Mouse (Mus musculus) intestine, embryonic 15.5 days (tissue): ENCODE data around the gene Poll. TPM values are rescaled to one million over a fixed set of nuclear protein-coding genes. Genes with fewer than 3 reads are reported as not detected.

ENCODE experiments used
- ATAC-seq: fragments of 200-750 bp; cut with Nextera tagmentation; 2 replicates; pipeline ENCODE4 v1.8.0; 2017; ENCODE audit warnings: moderate TSS enrichment, moderate library complexity
- H3K27ac ChIP-seq: fragments of 300-500 bp; sonication (generic); 2 replicates; pipeline ENCODE4 v1.5.1; 2015; ENCODE audit warnings: mild to moderate bottlenecking, inconsistent platforms
- H3K27me3 ChIP-seq: fragments of 300-500 bp; sonication (generic); replicated peaks from 2 replicates; pipeline ENCODE4 v1.6.1; 2015; ENCODE audit warnings: inconsistent platforms
- H3K36me3 ChIP-seq: fragments of 300-500 bp; sonication (generic); 2 replicates; pipeline ENCODE4 v1.6.1; 2015; ENCODE audit warnings: inconsistent platforms
- H3K4me1 ChIP-seq: fragments of 300-500 bp; sonication (generic); replicated peaks from 2 replicates; pipeline ENCODE4 v1.6.1; 2015; ENCODE audit warnings: inconsistent platforms
- H3K4me2 ChIP-seq: fragments of 300-500 bp; sonication (generic); replicated peaks from 2 replicates; pipeline ENCODE4 v1.6.1; 2015; ENCODE audit warnings: mild to moderate bottlenecking, inconsistent platforms
- H3K4me3 ChIP-seq: fragments of 300-500 bp; sonication (generic); replicated peaks from 2 replicates; pipeline ENCODE4 v1.5.1; 2015; ENCODE audit warnings: inconsistent platforms
- H3K9ac ChIP-seq: fragments of 300-500 bp; sonication (generic); 2 replicates; pipeline ENCODE4 v1.6.1; 2015; ENCODE audit warnings: inconsistent platforms
- H3K9me3 ChIP-seq: fragments of 300-500 bp; sonication (generic); 2 replicates; pipeline ENCODE4 v1.6.1; 2016; ENCODE audit warnings: inconsistent platforms
- WGBS: fragments of 180-500 bp; shearing (Covaris S2); methylation state at CpG from one replicate; pipeline ENCODE4 v1.1.7; 2015; 5-methylcytosine and 5-hydroxymethylcytosine counted together
- polyA plus RNA-seq: library from polyadenylated mRNA; unstranded; fragments of >200 nt; fragmentation: Nextera tagmentation; extraction: Ambion mirVana; gene quantifications from 2 replicates; pipeline ENCODE4 v1.2.1, GENCODE M21; 2015

The Poll gene
- polyA plus RNA-seq, 1 experiment from 2014 or later, result 13.3 TPM

- Histone ChIP-seq H3K9me3 (no peaks in the 10 kb centered on the region), H3K9ac (no peak overlapping the region), H3K4me3 (no peak overlapping the region), H3K4me1 (no peaks in the 10 kb centered on the region), H3K36me3 (no peaks in the 10 kb centered on the region), H3K27me3 (no peaks in the 10 kb centered on the region), H3K27ac (no peak overlapping the region), H3K4me2 (no peak overlapping the region)
- WGBS, result 86% methylated on average over 6 of the region's 6 CpGs
- ATAC-seq, result no peak
These were observed 27.4 kb upstream of the Poll start for GRCm38 (mm10) chr19:45587509-45588292.

- no peaks in the 10 kb centered on the region for H3K9me3 ChIP-seq
- H3K27ac ChIP-seq, result no peak overlapping the region
- H3K4me3 ChIP-seq, result no peak overlapping the region
- WGBS, result 84% methylated on average over 3 of the region's 3 CpGs
- H3K9ac ChIP-seq, result no peak overlapping the region
- H3K4me2 ChIP-seq, result no peak overlapping the region
- no peaks in the 10 kb centered on the region for H3K27me3 ChIP-seq
- H3K36me3 ChIP-seq, result no peaks in the 10 kb centered on the region
- no peak for ATAC-seq
- H3K4me1 ChIP-seq, result 0 out of 2 replicates have a peak, but pooled peaks cover 8% of the 10 kb centered on the region
These were observed 26.5 kb upstream of the Poll start for GRCm38 (mm10) chr19:45586850-45587249.

- no peak for ATAC-seq
- H3K9ac ChIP-seq, result no peak overlapping the region
- H3K9me3 ChIP-seq, result no peaks in the 10 kb centered on the region
- 68% methylated on average over 9 of the region's 9 CpGs for WGBS
- 0 out of 2 replicates have a peak, but pooled peaks cover 8% of the 10 kb centered on the region for H3K4me1 ChIP-seq
- H3K4me2 ChIP-seq, result no peak overlapping the region
- H3K27ac ChIP-seq, result no peak overlapping the region
- H3K27me3 ChIP-seq, result no peaks in the 10 kb centered on the region
- H3K4me3 ChIP-seq, result no peak overlapping the region
- no peaks in the 10 kb centered on the region for H3K36me3 ChIP-seq
These were observed 24.7 kb upstream of the Poll start for GRCm38 (mm10) chr19:45584856-45585620.

- H3K9me3 ChIP-seq, result no peaks in the 10 kb centered on the region
- no peak for ATAC-seq
- 90% methylated on average over 6 of the region's 6 CpGs for WGBS
- no peak overlapping the region for H3K9ac ChIP-seq
- 0 out of 2 replicates have a peak, but pooled peaks cover 8% of the 10 kb centered on the region for H3K4me1 ChIP-seq
- H3K27ac ChIP-seq, result no peak overlapping the region
- H3K27me3 ChIP-seq, result no peaks in the 10 kb centered on the region
- H3K36me3 ChIP-seq, result peaks cover 6% of the 10 kb centered on the region; the same call in 1 of the 2 replicates
- no peak overlapping the region for H3K4me3 ChIP-seq
- H3K4me2 ChIP-seq, result no peak overlapping the region
These were observed 22.8 kb upstream of the Poll start for GRCm38 (mm10) chr19:45583136-45583535.

GRCm38 (mm10) chr19:45582161-45582560, 21.8 kb upstream of the Poll start:
- Histone ChIP-seq H3K9ac (no peak overlapping the region), H3K4me2 (no peak overlapping the region), H3K4me3 (no peak overlapping the region), H3K4me1 (peaks cover 15% of the 10 kb centered on the region; the same call in 1 of the 2 replicates), H3K9me3 (no peaks in the 10 kb centered on the region), H3K36me3 (peaks cover 6% of the 10 kb centered on the region; the same call in 1 of the 2 replicates), H3K27me3 (no peaks in the 10 kb centered on the region), H3K27ac (no peak overlapping the region)
- WGBS, result 42% methylated on average over 8 of the region's 8 CpGs
- no peak for ATAC-seq

- Histone ChIP-seq H3K9me3 (no peaks in the 10 kb centered on the region), H3K27me3 (no peaks in the 10 kb centered on the region), H3K36me3 (peaks cover 6% of the 10 kb centered on the region; the same call in 1 of the 2 replicates), H3K4me1 (peaks cover 21% of the 10 kb centered on the region), H3K27ac (no peak overlapping the region), H3K4me2 (no peak overlapping the region), H3K4me3 (no peak overlapping the region), H3K9ac (no peak overlapping the region)
- no peak for ATAC-seq
- 55% methylated on average over 3 of the region's 3 CpGs for WGBS
These were observed 20.9 kb upstream of the Poll start for GRCm38 (mm10) chr19:45581257-45581656.

- Histone ChIP-seq H3K9ac (no peak overlapping the region), H3K27ac (no peak overlapping the region), H3K9me3 (no peaks in the 10 kb centered on the region), H3K36me3 (peaks cover 6% of the 10 kb centered on the region; the same call in 1 of the 2 replicates), H3K4me1 (peaks cover 31% of the 10 kb centered on the region), H3K27me3 (no peaks in the 10 kb centered on the region), H3K4me2 (no peak overlapping the region), H3K4me3 (no peak overlapping the region)
- WGBS, result 81% methylated on average over 12 of the region's 12 CpGs
- no peak for ATAC-seq
These were observed 19.9 kb upstream of the Poll start for GRCm38 (mm10) chr19:45580235-45580634.

GRCm38 (mm10) chr19:45579416-45579815, 19.1 kb upstream of the Poll start:
- no peak overlapping the region for H3K27ac ChIP-seq
- no peak overlapping the region for H3K9ac ChIP-seq
- H3K9me3 ChIP-seq, result no peaks in the 10 kb centered on the region
- no peak for ATAC-seq
- H3K27me3 ChIP-seq, result no peaks in the 10 kb centered on the region
- H3K4me3 ChIP-seq, result no peak overlapping the region
- no peak overlapping the region for H3K4me2 ChIP-seq
- H3K4me1 ChIP-seq, result peaks cover 38% of the 10 kb centered on the region
- H3K36me3 ChIP-seq, result peaks cover 6% of the 10 kb centered on the region; the same call in 1 of the 2 replicates
- 85% methylated on average over 7 of the region's 7 CpGs for WGBS

GRCm38 (mm10) chr19:45578976-45579375, 18.6 kb upstream of the Poll start:
- WGBS, result 83% methylated on average over 12 of the region's 12 CpGs
- Histone ChIP-seq H3K9ac (no peak overlapping the region), H3K27ac (no peak overlapping the region), H3K4me1 (peaks cover 38% of the 10 kb centered on the region), H3K4me2 (no peak overlapping the region), H3K27me3 (no peaks in the 10 kb centered on the region), H3K36me3 (peaks cover 6% of the 10 kb centered on the region; the same call in 1 of the 2 replicates), H3K9me3 (no peaks in the 10 kb centered on the region), H3K4me3 (no peak overlapping the region)
- no peak for ATAC-seq

- Histone ChIP-seq H3K27me3 (no peaks in the 10 kb centered on the region), H3K36me3 (peaks cover 6% of the 10 kb centered on the region; the same call in 1 of the 2 replicates), H3K4me2 (no peak overlapping the region), H3K4me1 (peaks cover 34% of the 10 kb centered on the region), H3K4me3 (no peak overlapping the region), H3K9me3 (no peaks in the 10 kb centered on the region), H3K9ac (no peak overlapping the region; the same call in 1 of the 2 replicates), H3K27ac (0 out of 2 replicates have a peak overlapping the region, but pooled peaks have one; percentile 9)
- 64% methylated on average over 14 of the region's 14 CpGs for WGBS
- ATAC-seq, result no peak
These were observed 16.9 kb upstream of the Poll start for GRCm38 (mm10) chr19:45577141-45577750.

GRCm38 (mm10) chr19:45575632-45576001, 15.3 kb upstream of the Poll start:
- peaks cover 6% of the 10 kb centered on the region; the same call in 1 of the 2 replicates for H3K36me3 ChIP-seq
- WGBS, result 8% methylated on average over 8 of the region's 8 CpGs
- H3K4me1 ChIP-seq, result peaks cover 29% of the 10 kb centered on the region
- no peak overlapping the region for H3K9ac ChIP-seq
- no peaks in the 10 kb centered on the region for H3K9me3 ChIP-seq
- ATAC-seq, result peak; percentile 69
- H3K4me3 ChIP-seq, result no peak overlapping the region
- peak overlapping the region; percentile 68; the same call in 1 of the 2 replicates for H3K27ac ChIP-seq
- peak overlapping the region; percentile 24 for H3K4me2 ChIP-seq
- no peaks in the 10 kb centered on the region for H3K27me3 ChIP-seq
